Mouse (Mus musculus) left cerebral cortex, adult 18-20 months (tissue): Measurements from ENCODE around the gene Rfc5. TPM values are rescaled to one million over a fixed set of nuclear protein-coding genes. Genes with fewer than 3 reads are reported as not detected.
"Not testable (repeated sequence)": the region's sequence is repeated elsewhere in the genome, so short reads cannot be mapped to it uniquely, and the experiment has no call there.

Experiments
- DNase-seq, 2 experiments: peaks; one replicate each; pipeline ENCODE4 v3.0.0; 2021 to 2022; ENCODE audit warnings: low spot score in 2 of 2, mixed read lengths in 1 of 2
- total RNA-seq, 2 experiments: library from RNA; stranded (reverse); gene quantifications; 2 replicates each; pipeline ENCODE4 v1.2.3; 2021

Rfc5 gene
- total RNA-seq, 2 experiments from 2014 or later = 13.0 to 18.8 TPM

DNA sequence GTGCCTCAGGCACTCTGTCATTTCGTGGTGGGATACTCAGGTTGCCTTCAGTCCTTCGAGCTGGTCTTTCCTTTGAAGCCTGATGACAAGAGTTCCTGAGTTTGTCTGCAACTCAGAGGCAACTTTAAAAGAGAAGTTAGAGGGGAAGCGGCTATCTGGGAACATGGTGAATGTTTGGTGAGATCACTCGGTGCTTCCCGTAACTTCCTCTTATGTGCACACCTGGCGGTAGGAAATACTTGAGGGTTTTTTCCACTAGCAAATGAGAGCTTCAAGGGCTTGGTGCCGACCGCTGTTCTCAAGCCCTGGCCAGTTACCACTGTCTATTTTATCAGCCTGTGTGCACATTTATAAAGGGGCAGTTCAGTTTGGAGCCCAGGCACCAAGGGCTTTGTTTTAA, 34.7 kb downstream of the Rfc5 start:
- no peak for DNase-seq

DNA sequence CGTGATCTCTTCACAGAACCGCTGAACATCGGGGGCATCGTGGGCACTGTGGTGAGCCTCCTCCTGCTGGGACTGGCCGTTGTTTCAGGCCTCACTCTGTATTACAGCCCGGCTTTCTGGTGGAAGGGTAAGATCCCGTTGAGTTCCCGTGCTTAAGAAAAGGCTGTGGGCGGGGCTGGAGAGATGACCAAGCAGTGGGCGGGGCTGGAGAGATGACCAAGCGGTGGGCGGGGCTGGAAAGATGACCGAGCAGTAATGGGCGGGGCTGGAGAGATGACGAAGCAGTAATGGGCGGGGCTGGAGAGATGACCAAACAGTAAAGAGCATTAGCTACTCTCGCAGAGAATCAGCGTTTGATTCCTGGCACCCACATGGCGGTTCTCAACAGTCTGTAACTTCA, 40.6 kb downstream of the Rfc5 start:
- peak in 1 of 2 experiments; percentile 44 for DNase-seq

DNA sequence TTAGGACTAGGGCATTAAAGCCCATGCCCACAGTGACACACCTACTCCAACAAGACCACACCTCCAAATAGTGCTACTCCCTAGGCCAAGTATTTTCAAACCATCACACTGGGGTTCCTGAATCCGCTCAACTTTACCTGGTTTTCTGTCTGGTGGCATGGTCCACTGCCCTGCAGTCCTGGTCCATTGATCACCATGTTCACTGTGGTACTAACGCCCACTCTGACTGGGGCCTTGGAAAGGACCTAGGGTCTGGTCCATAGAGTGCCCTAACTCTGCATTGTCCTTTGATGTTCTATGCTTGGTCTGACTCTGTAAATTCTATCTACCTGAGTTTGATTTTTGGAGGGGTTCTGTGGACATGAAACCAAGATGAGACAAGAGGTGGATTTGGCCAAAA, 41.0 kb downstream of the Rfc5 start:
- no peak for DNase-seq

DNA sequence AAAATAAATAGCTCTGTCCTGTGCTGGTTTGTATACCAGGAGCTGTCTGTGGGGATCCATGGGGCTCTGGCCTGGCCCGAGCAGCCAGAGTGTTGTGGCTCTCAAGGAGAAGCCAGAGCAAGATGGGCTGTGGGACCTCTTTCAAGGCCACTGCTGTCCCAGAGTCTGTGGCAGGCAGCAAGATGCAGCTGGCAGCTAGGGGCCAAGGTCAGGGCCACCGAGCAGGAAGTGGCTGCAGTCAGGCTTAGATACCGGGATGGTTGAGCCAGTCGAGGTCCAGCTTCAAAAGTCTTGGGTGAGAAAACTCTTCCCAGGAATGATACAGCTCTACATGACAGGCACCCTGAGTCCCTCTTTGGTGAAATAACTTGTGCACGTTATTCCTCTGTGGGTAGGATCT, 41.8 kb downstream of the Rfc5 start:
- no peak for DNase-seq

DNA sequence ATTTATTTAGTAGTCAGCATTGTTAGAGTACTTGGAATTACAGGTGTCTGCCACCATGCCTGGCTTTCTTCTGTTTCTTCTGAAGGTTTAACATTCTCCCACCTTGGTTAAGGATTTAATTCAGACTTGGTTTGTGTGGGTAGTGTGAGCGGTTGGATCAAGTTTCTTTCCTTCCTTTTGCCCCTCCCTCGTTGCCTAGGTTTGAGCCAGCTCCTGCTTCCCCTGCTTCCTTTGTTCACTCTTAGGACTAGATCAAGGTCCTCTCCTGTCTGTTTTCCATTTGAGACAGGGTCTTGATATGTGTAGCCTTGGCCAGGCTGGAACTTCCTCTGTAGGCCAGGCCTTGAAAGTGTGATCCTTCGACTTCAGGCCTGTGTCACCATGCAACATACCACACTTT, 42.6 kb downstream of the Rfc5 start:
- no peak for DNase-seq

DNA sequence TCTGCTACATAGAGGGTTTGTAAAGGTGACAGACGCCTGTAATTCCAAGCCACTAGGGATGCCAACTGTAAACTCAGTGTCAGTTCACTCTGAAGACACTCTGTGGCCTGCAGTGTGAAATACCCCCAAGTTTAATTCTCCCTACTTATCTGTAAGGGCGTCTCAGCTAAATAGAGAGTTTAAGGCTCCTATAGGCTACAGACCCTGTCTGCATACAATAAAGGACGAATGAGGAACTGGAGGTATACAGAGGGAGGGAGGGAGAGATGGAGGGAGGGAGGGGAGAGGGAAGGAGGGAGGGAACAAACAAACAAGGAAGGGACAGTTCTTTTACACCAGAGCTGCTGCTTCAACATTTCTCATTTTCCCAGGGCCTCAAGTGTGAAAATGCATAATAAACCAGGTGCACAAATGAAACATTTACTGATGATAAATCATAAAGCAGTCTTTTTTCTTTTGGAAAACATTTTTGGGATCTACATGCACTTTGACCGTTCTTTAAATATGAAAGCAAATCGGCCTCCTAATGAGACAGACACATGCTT, 43.3 kb downstream of the Rfc5 start:
- DNase-seq = no peak

DNA sequence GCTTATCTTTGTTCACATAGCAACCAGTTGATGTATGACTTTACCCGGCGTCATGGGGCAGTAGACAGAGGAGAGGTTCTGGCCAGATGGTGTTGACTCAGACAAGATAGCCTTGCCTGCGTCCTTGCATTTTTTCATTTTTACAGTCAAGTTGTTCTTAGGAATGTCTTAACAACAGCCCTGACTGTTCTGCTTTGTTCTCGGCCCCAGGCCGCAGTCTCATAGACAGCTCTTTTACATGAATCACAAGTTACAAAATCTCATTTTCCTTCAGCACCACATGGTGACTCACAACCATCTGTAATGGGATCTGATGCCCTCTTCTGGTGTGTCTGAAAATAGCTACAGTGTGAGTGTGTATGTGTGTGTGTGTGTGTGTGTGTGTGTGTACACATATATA, 44.4 kb downstream of the Rfc5 start:
- not testable (repeated sequence) for DNase-seq

DNA sequence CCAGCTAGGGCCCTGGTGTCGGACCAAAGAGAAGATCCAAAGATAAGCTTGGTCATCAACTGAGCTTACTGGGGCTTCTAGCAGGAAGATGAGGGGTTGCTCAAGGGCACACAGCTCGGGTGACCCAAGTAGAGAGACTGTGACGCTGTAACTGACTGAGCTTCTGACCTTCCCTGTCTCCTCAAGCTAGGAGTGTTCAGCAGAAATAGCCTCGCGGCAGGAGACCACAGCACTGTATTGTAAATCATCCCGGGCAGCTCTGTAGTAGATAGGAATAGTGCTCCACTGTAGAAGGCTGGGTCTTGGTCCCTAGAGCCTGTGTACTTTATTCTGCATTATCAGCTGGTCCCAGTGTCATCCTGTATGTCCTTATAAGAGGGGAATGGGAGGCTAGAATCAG, 47.0 kb downstream of the Rfc5 start:
- no peak for DNase-seq

DNA sequence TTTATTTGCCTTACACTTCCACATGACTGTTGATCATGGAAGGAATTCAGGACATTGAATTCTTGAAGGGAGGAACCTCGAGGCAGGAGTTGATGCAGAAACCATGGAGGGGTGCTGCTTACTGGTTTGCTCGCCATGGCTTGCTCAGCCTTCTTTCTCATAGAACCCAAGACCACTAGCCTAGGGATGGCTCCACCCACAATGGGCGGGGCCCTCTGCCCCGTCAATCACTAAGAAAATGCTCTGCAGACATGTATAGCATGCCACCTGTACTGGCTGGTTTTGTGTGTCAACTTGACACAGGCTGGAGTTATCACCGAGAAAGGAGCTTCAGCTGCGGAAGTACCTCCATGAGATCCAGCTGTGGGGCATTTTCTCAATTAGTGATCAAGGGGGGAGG, 48.8 kb downstream of the Rfc5 start:
- no peak for DNase-seq

DNA sequence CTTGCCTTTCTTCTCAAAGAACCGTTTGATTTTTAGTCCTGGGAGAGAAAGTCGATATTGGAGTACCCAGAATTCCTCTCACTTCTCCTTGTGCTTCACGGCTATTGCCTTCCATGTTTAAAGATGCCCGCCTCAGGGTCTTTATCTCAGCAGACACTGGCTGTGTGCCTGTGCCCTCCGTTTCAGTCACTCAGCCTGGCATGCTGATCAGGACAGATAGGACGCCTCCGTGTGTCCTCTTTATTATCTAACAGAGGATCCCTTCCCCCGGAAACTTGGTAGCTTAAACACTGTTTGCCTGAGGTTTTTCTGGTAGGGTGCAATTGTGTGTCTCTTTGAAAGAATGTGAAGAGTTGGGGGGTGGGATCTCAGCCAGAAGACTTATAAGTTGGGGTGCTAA, 50.3 kb downstream of the Rfc5 start:
- DNase-seq = no peak

DNA sequence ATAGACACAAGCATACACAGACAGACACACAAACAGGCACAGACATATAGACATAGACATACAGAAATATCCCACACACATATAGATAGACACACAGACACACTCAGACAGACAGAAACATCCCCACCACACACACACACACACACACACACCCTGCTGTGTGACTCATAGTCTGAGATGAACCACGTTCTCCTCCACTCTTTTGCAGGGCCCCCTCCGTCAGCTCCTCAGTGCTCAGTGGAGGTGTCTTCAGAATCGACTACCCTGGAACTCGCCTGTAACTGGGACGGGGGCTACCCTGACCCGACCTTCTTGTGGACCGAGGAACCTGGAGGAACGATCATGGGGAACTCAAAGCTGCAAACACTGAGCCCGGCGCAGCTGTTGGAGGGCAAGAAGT, 50.8 kb downstream of the Rfc5 start:
- DNase-seq = no peak

DNA sequence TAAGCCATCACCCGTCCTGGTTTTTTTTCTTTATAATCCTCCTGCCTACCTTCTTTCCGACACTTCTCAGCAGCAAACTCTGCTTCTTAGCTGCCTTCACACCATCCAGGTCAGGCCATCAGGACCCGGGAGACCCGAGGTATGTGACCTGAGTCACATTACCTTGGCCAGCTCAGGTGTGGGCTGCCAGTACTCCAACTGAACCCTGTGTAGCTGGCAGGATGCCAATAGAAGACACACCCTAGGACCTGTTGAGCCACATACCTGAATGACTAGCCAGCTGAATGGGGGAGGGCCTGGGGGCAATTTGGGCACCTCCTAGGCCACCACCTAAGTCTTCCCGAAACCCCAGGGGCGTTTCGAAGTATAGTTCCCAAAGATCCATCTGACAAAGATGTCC, 58.4 kb downstream of the Rfc5 start:
- no peak for DNase-seq

Other genes starting within 250 kb of the Rfc5 start
- gene Pebp1, start 101.4 kb downstream of the Rfc5 start, total RNA-seq = 100 to 1,000 TPM; 712 to 741 TPM
- 1 to 10 TPM; 1.8 to 2.2 TPM for gene Vsig10, start 70.0 kb downstream of the Rfc5 start, total RNA-seq
- gene Wsb2, start 31.7 kb downstream of the Rfc5 start, total RNA-seq = 100 to 1,000 TPM; 305 to 313 TPM
- 10 to 100 TPM; 33.2 to 35.2 TPM for gene Ksr2, start 25.0 kb upstream of the Rfc5 start, total RNA-seq